28 mouse cellular contexts compared by ENCODE assay signal in genomic region chr12:106819736-106820135, GRCm38 (mm10).
"Had no signal": no experiment of that assay in that cellular context is flagged by ENCODE, and none has a peak within 500 bp of the region (broad histone marks: within the 10 kb centered on the region; RNA-seq: fewer than 3 reads in every experiment).

No protein-coding gene starts in this region.

- ATAC-seq: hindbrain, embryonic 16.5 days; inflammation-experienced regulatory T-cells, adult 6 months; intestine, embryonic 15.5 days; intestine, postnatal 0 days had no signal

- H3K4me3 ChIP-seq: gastrocnemius, adult 2 months; heart, embryonic 10.5 days; heart, embryonic 12.5 days; hindbrain, embryonic 10.5 days; hindbrain, embryonic 12.5 days; intestine, embryonic 15.5 days; kidney, embryonic 15.5 days; layer of hippocampus, adult 2 months; limb, embryonic 10.5 days; limb, embryonic 12.5 days; liver, embryonic 13.5 days; liver, embryonic 15.5 days had no signal

- H3K4me1 ChIP-seq: heart, embryonic 10.5 days; heart, embryonic 12.5 days; hindbrain, embryonic 10.5 days; hindbrain, embryonic 12.5 days; intestine, embryonic 15.5 days; kidney, embryonic 15.5 days; limb, embryonic 12.5 days; liver, embryonic 13.5 days; liver, embryonic 15.5 days had no signal

- H3K9ac ChIP-seq: heart, embryonic 12.5 days; hindbrain, embryonic 12.5 days; hindbrain, embryonic 14.5 days; intestine, embryonic 15.5 days; kidney, embryonic 15.5 days; limb, embryonic 12.5 days; liver, embryonic 13.5 days; liver, embryonic 15.5 days had no signal

- H3K9me3 ChIP-seq: heart, embryonic 10.5 days; hindbrain, embryonic 10.5 days; hindbrain, embryonic 12.5 days; intestine, embryonic 15.5 days; kidney, embryonic 15.5 days; limb, embryonic 10.5 days; limb, embryonic 12.5 days; liver, embryonic 13.5 days; liver, embryonic 15.5 days had no signal

- DNase-seq: gastrocnemius, adult 2 months; gastrocnemius, postnatal 10 days; gastrocnemius, postnatal 25 days; heart, adult 18-20 months; heart, postnatal 10 days; heart, postnatal 4 days; kidney, adult 18-20 months; kidney, adult 8-10 months; kidney, postnatal 14 days; kidney, postnatal 36 days; liver; liver, embryonic 13.5 days had no signal

- H3K36me3 ChIP-seq: heart, embryonic 10.5 days; heart, embryonic 12.5 days; hindbrain, embryonic 10.5 days; hindbrain, embryonic 12.5 days; intestine, embryonic 15.5 days; kidney, embryonic 15.5 days; limb, embryonic 10.5 days; limb, embryonic 12.5 days; liver, embryonic 13.5 days; liver, embryonic 15.5 days had no signal

- H3K27ac ChIP-seq: gastrocnemius, adult 2 months; heart, embryonic 10.5 days; hindbrain, embryonic 10.5 days; hindbrain, embryonic 12.5 days; hindbrain, embryonic 14.5 days; intestine, embryonic 15.5 days; kidney, embryonic 15.5 days; kidney, postnatal 0 days; layer of hippocampus, adult 2 months; limb, embryonic 10.5 days; limb, embryonic 12.5 days; liver, embryonic 13.5 days; liver, embryonic 15.5 days had no signal

- H3K4me2 ChIP-seq: heart, embryonic 12.5 days; hindbrain, embryonic 12.5 days; hindbrain, embryonic 14.5 days; intestine, embryonic 15.5 days; kidney, embryonic 15.5 days; limb, embryonic 12.5 days; liver, embryonic 11.5 days; liver, embryonic 13.5 days; liver, embryonic 15.5 days had no signal

- H3K27me3 ChIP-seq: heart, embryonic 12.5 days; hindbrain, embryonic 12.5 days; intestine, embryonic 15.5 days; kidney, embryonic 15.5 days; limb, embryonic 12.5 days; liver, embryonic 13.5 days; liver, embryonic 15.5 days had no signal
